Mouse (Mus musculus): ENCODE results near the gene Mab21l1. TPM values are rescaled to one million over a fixed set of nuclear protein-coding genes. Genes with fewer than 3 reads are reported as not detected.
A peak's percentile ranks its signal among the peaks of the same experiment; 100 is the strongest.

Mab21l1 gene
- total RNA-seq, 1 experiment = 0.18 TPM

- Histone ChIP-seq H3K36me3 (ENCODE audit: control insufficient read depth, insufficient read depth, low read length, poor library complexity, severe bottlenecking) (no peaks in the 10 kb centered on the region), H3K27ac (ENCODE audit: insufficient read depth, low read depth, low read length, poor library complexity, severe bottlenecking) (no peak overlapping the region), H3K4me1 (ENCODE audit: control insufficient read depth in 2 of 2, insufficient read depth in 2 of 2, low read length in 2 of 2, poor library complexity in 1 of 2) (peaks cover 0 to 4% of the 10 kb centered on the region in 2 experiments; a peak in 2 of 4 replicates), H3K9me3 (ENCODE audit: control insufficient read depth, insufficient read depth, low read depth, low read length) (no peaks in the 10 kb centered on the region), H3K4me3 (ENCODE audit: insufficient read depth in 1 of 2, low read depth in 1 of 2, low read length in 2 of 2, poor library complexity in 1 of 2, severe bottlenecking in 1 of 2) (peak overlapping the region; percentile 13 to 34; a peak in 2 of 4 replicates), H3K9ac (ENCODE audit: insufficient read depth, low read depth, low read length, poor library complexity, severe bottlenecking) (no peak overlapping the region)
- no peak for TF ChIP-seq CHD2 (IDR thresholded peaks at IDR 0.05; ENCODE audit: low read depth, low read length)
- DNase-seq (ENCODE audit: low read depth, low spot score) = no peak
- in situ Hi-C loops (cut with MboI; ENCODE audit: low sequenced_read_pairs in 2 of 2, unreplicated experiment in 2 of 2) = no loop called here
These were observed 1.1 kb downstream of the Mab21l1 start for GRCm38 (mm10) chr3:55783171-55784081.

GRCm38 (mm10) chr3:55784101-55784500, 1.8 kb downstream of the Mab21l1 start:
- no peak overlapping the region for H3K27ac ChIP-seq (ENCODE audit: insufficient read depth, low read depth, low read length, poor library complexity, severe bottlenecking)
- H3K4me3 ChIP-seq (ENCODE audit: insufficient read depth in 1 of 2, low read depth in 1 of 2, low read length in 2 of 2, poor library complexity in 1 of 2, severe bottlenecking in 1 of 2) = no peak overlapping the region
- DNase-seq (ENCODE audit: low read depth, low spot score) = no peak
- in situ Hi-C loops (cut with MboI; ENCODE audit: low sequenced_read_pairs in 2 of 2, unreplicated experiment in 2 of 2) = no loop called here
- H3K36me3 ChIP-seq (ENCODE audit: control insufficient read depth, insufficient read depth, low read length, poor library complexity, severe bottlenecking) = no peaks in the 10 kb centered on the region
- no peak overlapping the region for H3K9ac ChIP-seq (ENCODE audit: insufficient read depth, low read depth, low read length, poor library complexity, severe bottlenecking)
- no peak for TF ChIP-seq CHD2 (IDR thresholded peaks at IDR 0.05; ENCODE audit: low read depth, low read length)
- no peak for TF ChIP-seq ZNF384 (IDR thresholded peaks at IDR 0.05; ENCODE audit: low read depth, low read length)
- no peak for TF ChIP-seq HCFC1 (IDR thresholded peaks at IDR 0.05; ENCODE audit: borderline replicate concordance, insufficient read depth, low read length)
- no peak for TF ChIP-seq MAFK (IDR thresholded peaks at IDR 0.05; ENCODE audit: insufficient read depth, low read depth, low read length)
- no peak for TF ChIP-seq ZC3H11A (IDR thresholded peaks at IDR 0.05; ENCODE audit: borderline replicate concordance, low read depth, low read length)
- no peaks in the 10 kb centered on the region for H3K9me3 ChIP-seq (ENCODE audit: control insufficient read depth, insufficient read depth, low read depth, low read length)
- H3K4me1 ChIP-seq (ENCODE audit: control insufficient read depth in 2 of 2, insufficient read depth in 2 of 2, low read length in 2 of 2, poor library complexity in 1 of 2) = peaks cover 0 to 4% of the 10 kb centered on the region in 2 experiments; a peak in 2 of 4 replicates

- H3K36me3 ChIP-seq (ENCODE audit: control insufficient read depth, insufficient read depth, low read length, poor library complexity, severe bottlenecking) = no peaks in the 10 kb centered on the region
- H3K4me3 ChIP-seq (ENCODE audit: insufficient read depth in 1 of 2, low read depth in 1 of 2, low read length in 2 of 2, poor library complexity in 1 of 2, severe bottlenecking in 1 of 2) = no peak overlapping the region
- DNase-seq (ENCODE audit: low read depth, low spot score) = no peak
- H3K27ac ChIP-seq (ENCODE audit: insufficient read depth, low read depth, low read length, poor library complexity, severe bottlenecking) = no peak overlapping the region
- no peak overlapping the region for H3K9ac ChIP-seq (ENCODE audit: insufficient read depth, low read depth, low read length, poor library complexity, severe bottlenecking)
- H3K9me3 ChIP-seq (ENCODE audit: control insufficient read depth, insufficient read depth, low read depth, low read length) = no peaks in the 10 kb centered on the region
- H3K4me1 ChIP-seq (ENCODE audit: control insufficient read depth in 2 of 2, insufficient read depth in 2 of 2, low read length in 2 of 2, poor library complexity in 1 of 2) = peaks cover 0 to 4% of the 10 kb centered on the region in 2 experiments; a peak in 2 of 4 replicates
- no peak for TF ChIP-seq MAFK (IDR thresholded peaks at IDR 0.05; ENCODE audit: insufficient read depth, low read depth, low read length)
- no peak for TF ChIP-seq CHD2 (IDR thresholded peaks at IDR 0.05; ENCODE audit: low read depth, low read length)
- no peak for TF ChIP-seq ZNF384 (IDR thresholded peaks at IDR 0.05; ENCODE audit: low read depth, low read length)
- no peak for TF ChIP-seq ZC3H11A (IDR thresholded peaks at IDR 0.05; ENCODE audit: borderline replicate concordance, low read depth, low read length)
- no peak for TF ChIP-seq HCFC1 (IDR thresholded peaks at IDR 0.05; ENCODE audit: borderline replicate concordance, insufficient read depth, low read length)
- in situ Hi-C loops (cut with MboI; ENCODE audit: low sequenced_read_pairs in 2 of 2, unreplicated experiment in 2 of 2) = no loop called here
These were observed 3.1 kb downstream of the Mab21l1 start for GRCm38 (mm10) chr3:55785266-55785980.

- Histone ChIP-seq H3K9me3 (ENCODE audit: control insufficient read depth, insufficient read depth, low read depth, low read length) (no peaks in the 10 kb centered on the region), H3K36me3 (ENCODE audit: control insufficient read depth, insufficient read depth, low read length, poor library complexity, severe bottlenecking) (no peaks in the 10 kb centered on the region), H3K4me1 (ENCODE audit: control insufficient read depth in 2 of 2, insufficient read depth in 2 of 2, low read length in 2 of 2, poor library complexity in 1 of 2) (peaks cover 0 to 4% of the 10 kb centered on the region in 2 experiments; a peak in 2 of 4 replicates), H3K9ac (ENCODE audit: insufficient read depth, low read depth, low read length, poor library complexity, severe bottlenecking) (no peak overlapping the region), H3K27ac (ENCODE audit: insufficient read depth, low read depth, low read length, poor library complexity, severe bottlenecking) (no peak overlapping the region), H3K4me3 (ENCODE audit: insufficient read depth in 1 of 2, low read depth in 1 of 2, low read length in 2 of 2, poor library complexity in 1 of 2, severe bottlenecking in 1 of 2) (no peak overlapping the region)
- no peak for DNase-seq (ENCODE audit: low read depth, low spot score)
- no peak for TF ChIP-seq ZC3H11A (IDR thresholded peaks at IDR 0.05; ENCODE audit: borderline replicate concordance, low read depth, low read length)
- TF ChIP-seq CHD2 (IDR thresholded peaks at IDR 0.05; ENCODE audit: low read depth, low read length) = no peak
- TF ChIP-seq ZNF384 (IDR thresholded peaks at IDR 0.05; ENCODE audit: low read depth, low read length) = no peak
- no peak for TF ChIP-seq MAFK (IDR thresholded peaks at IDR 0.05; ENCODE audit: insufficient read depth, low read depth, low read length)
- no peak for TF ChIP-seq HCFC1 (IDR thresholded peaks at IDR 0.05; ENCODE audit: borderline replicate concordance, insufficient read depth, low read length)
- in situ Hi-C loops (cut with MboI; ENCODE audit: low sequenced_read_pairs in 2 of 2, unreplicated experiment in 2 of 2) = no loop called here
These were observed 3.8 kb downstream of the Mab21l1 start for GRCm38 (mm10) chr3:55785981-55786725.

Measured in ES-E14 (cell line).